Mouse (Mus musculus): ENCODE data around the gene Bbs9. TPM values are rescaled to one million over a fixed set of nuclear protein-coding genes. Genes with fewer than 3 reads are reported as not detected.

The Bbs9 gene
- polyA plus RNA-seq, 1 experiment = not detected

DNA sequence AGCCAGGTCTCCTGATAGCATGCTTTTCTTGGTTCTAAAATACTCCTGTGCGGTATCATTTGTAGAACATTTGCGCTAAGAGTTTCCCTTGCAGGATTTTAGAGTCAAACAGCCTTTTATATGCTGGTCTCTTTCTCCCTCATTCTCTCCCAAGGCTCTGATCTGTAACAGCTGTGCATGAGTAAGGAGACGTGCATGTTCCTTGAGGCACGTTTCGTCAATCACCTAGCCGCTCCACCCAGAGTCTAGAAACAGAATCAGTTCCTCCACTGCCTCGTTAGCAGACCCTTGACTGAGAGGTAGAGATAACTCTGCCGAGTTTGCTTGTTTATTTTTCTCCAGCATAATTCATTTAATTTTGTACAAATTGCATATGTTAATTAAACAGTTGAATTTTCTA is 259.4 kb downstream of the Bbs9 start:
- TF ChIP-seq TAL1 (IDR thresholded peaks at IDR 0.05; ENCODE audit: low read length) (no peak), GATA1 (IDR thresholded peaks at IDR 0.05; ENCODE audit: low read length) (no peak)
- H3K27me3 ChIP-seq (ENCODE audit: control insufficient read depth) = no peaks in the 10 kb centered on the region
- no peaks in the 10 kb centered on the region for H3K4me1 ChIP-seq (ENCODE audit: control insufficient read depth)
- no peak overlapping the region for H3K4me3 ChIP-seq (replicated peaks)
- no peaks in the 10 kb centered on the region for H3K36me3 ChIP-seq (ENCODE audit: control insufficient read depth)
- no peaks in the 10 kb centered on the region for H3K9me3 ChIP-seq (ENCODE audit: control insufficient read depth, low read length)

DNA sequence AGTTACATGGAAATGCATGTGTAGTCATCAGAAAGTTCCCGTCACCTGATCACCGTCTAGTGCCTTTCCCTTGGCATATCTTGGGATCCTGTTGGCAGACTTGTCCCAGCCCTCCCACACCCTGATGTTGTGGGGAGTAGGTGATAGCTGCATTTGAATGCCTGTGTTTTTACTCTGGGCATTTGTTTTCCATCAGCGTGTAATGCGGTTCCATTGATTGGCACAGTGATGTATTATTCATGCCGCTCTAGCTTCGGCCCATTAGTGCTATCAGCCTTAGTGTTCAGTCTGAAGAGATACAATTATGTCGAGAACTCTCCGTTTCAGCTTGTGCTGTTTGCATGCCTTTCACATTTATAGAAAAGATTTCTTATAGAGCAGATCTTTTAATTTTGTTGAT is 259.9 kb downstream of the Bbs9 start:
- no peaks in the 10 kb centered on the region for H3K9me3 ChIP-seq (ENCODE audit: control insufficient read depth, low read length)

DNA sequence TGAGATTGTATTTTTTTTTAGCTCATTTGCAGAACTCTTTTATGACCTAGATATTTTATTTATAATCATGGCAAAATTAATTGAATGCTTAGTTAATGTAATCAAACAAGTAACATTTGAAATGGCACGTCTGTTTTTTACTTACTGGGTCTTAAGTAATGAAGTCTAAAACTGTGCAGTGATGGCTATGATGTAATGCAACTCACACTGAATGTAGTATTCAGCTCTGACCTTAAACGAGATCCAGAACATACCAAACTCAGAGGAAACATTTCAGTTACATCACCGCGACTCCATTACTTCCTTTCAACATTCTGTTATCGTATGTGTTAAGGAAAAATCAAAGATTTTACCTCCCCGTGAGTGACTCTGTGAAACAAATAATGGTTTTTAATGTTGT is 262.4 kb downstream of the Bbs9 start:
- H3K36me3 ChIP-seq (ENCODE audit: control insufficient read depth) = no peaks in the 10 kb centered on the region
- TF ChIP-seq TAL1 (IDR thresholded peaks at IDR 0.05; ENCODE audit: low read length) (no peak), GATA1 (IDR thresholded peaks at IDR 0.05; ENCODE audit: low read length) (no peak)
- H3K27me3 ChIP-seq (ENCODE audit: control insufficient read depth) = no peaks in the 10 kb centered on the region
- H3K4me3 ChIP-seq (replicated peaks) = no peak overlapping the region
- no peaks in the 10 kb centered on the region for H3K4me1 ChIP-seq (ENCODE audit: control insufficient read depth)
- H3K9me3 ChIP-seq (ENCODE audit: control insufficient read depth, low read length) = no peaks in the 10 kb centered on the region

More for the DNA sequence above, 259.9 kb downstream of the Bbs9 start:
- TF ChIP-seq TAL1 (IDR thresholded peaks at IDR 0.05; ENCODE audit: low read length) (no peak), GATA1 (IDR thresholded peaks at IDR 0.05; ENCODE audit: low read length) (no peak)
- H3K27me3 ChIP-seq (ENCODE audit: control insufficient read depth) = no peaks in the 10 kb centered on the region
- no peaks in the 10 kb centered on the region for H3K36me3 ChIP-seq (ENCODE audit: control insufficient read depth)
- H3K4me3 ChIP-seq (replicated peaks) = no peak overlapping the region
- H3K4me1 ChIP-seq (ENCODE audit: control insufficient read depth) = no peaks in the 10 kb centered on the region

DNA sequence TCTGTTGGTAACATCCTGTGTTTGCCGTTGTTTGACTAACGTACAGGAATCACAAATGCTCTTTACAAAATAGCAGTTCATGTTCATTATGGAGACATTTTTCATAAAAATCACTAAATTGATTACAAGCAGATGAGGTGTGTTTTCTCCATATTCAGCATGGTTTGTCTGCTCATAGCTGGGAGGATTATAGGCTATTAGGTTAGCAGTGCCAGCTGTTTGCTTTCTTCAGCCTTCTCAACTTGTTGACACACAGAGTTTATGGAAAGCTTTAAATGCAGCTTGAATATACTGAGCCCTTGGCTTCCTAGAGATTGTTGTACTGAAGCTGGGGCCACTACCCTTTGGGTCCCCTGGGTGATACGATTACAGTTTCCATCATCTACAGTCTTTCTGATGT is 263.3 kb downstream of the Bbs9 start:
- TF ChIP-seq TAL1 (IDR thresholded peaks at IDR 0.05; ENCODE audit: low read length) = no peak
- Histone ChIP-seq H3K27me3 (ENCODE audit: control insufficient read depth) (no peaks in the 10 kb centered on the region), H3K4me1 (ENCODE audit: control insufficient read depth) (no peaks in the 10 kb centered on the region), H3K9me3 (ENCODE audit: control insufficient read depth, low read length) (no peaks in the 10 kb centered on the region), H3K36me3 (ENCODE audit: control insufficient read depth) (no peaks in the 10 kb centered on the region), H3K4me3 (replicated peaks) (no peak overlapping the region)

DNA sequence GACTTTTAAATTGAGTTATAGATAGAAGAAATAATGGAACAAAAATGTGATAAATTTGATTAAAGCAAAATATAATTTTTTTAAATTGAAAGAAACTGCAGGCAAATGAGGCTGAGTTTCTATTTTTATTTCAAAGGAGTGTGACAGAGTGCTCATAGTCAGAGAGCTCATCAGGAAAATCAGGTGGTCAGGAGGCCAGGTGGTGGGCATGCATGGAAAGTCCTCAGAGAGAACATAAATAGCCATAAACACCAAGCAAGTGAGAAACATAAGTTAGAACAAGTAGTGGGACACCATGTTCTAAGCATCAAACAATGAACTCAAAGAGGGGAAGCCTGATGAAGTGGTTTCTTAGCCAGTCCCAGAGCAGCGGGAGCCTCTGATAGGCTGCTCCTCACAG is 266.5 kb downstream of the Bbs9 start:
- H3K27me3 ChIP-seq (ENCODE audit: control insufficient read depth) = no peaks in the 10 kb centered on the region
- no peaks in the 10 kb centered on the region for H3K4me1 ChIP-seq (ENCODE audit: control insufficient read depth)
- no peak overlapping the region for H3K4me3 ChIP-seq (replicated peaks)
- no peak for TF ChIP-seq TAL1 (IDR thresholded peaks at IDR 0.05; ENCODE audit: low read length)
- no peak for TF ChIP-seq GATA1 (IDR thresholded peaks at IDR 0.05; ENCODE audit: low read length)
- no peaks in the 10 kb centered on the region for H3K9me3 ChIP-seq (ENCODE audit: control insufficient read depth, low read length)
- no peaks in the 10 kb centered on the region for H3K36me3 ChIP-seq (ENCODE audit: control insufficient read depth)

DNA sequence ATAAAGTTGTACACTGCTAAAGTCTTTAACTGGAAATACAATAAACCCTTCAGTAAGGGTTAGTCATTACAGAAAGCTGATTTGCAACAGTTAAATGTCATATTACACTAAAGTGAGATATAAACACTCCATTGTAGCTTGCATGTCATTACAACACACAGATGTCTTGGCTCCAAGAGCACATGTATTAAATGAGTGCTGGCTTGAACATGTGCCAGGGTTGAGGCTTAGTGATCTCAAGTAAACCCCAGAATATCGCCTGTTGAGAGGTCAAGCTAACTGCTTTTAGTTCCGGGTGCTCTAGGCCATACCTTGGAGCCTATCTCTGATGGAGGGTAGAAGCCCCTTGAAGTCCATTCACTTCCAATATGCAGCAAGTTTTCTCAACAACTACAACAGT is 273.1 kb downstream of the Bbs9 start:
- Histone ChIP-seq H3K4me3 (replicated peaks) (no peak overlapping the region), H3K4me1 (ENCODE audit: control insufficient read depth) (no peaks in the 10 kb centered on the region), H3K27me3 (ENCODE audit: control insufficient read depth) (no peaks in the 10 kb centered on the region), H3K9me3 (ENCODE audit: control insufficient read depth, low read length) (no peaks in the 10 kb centered on the region), H3K36me3 (ENCODE audit: control insufficient read depth) (no peaks in the 10 kb centered on the region)
- no peak for TF ChIP-seq TAL1 (IDR thresholded peaks at IDR 0.05; ENCODE audit: low read length)
- no peak for TF ChIP-seq GATA1 (IDR thresholded peaks at IDR 0.05; ENCODE audit: low read length)

DNA sequence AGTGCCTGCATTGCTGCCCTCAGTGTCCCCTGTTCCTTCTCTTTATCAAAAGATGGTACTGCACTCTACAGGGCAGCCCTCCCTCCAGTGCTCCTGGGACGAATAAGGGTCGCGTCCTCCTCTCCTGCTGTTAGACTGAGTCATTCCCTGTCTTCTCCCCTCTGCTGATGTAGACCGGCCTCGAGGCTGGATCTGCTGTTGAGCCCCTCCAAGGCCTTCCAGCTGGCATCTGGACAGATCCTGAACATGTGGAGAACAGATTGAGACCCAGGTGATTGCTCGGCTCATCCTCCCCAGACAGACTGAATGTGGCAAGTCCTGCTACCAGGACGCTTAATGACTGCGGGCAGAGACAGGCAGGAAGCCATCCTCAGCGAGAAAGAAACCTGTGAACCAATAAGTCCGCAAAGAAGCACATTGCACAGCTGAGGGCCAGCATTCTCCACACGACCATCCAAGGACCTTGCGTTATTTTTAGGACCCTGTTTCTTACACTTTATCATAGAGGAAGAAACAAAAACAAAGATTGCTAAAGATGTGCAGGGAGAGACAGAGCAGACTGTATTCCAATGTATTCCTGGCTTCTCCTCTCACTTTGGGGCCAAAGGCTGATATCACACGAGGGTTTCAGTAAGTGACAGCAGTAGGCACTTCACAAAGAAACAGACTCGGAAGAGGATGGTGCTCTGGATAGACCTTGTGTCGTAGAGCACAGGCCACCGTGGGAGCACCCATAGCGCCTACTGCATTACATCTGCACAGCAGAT is 275.4 kb downstream of the Bbs9 start:
- no peaks in the 10 kb centered on the region for H3K9me3 ChIP-seq (ENCODE audit: control insufficient read depth, low read length)
- no peaks in the 10 kb centered on the region for H3K36me3 ChIP-seq (ENCODE audit: control insufficient read depth)
- H3K4me3 ChIP-seq (replicated peaks) = no peak overlapping the region
- H3K27me3 ChIP-seq (ENCODE audit: control insufficient read depth) = no peaks in the 10 kb centered on the region
- H3K4me1 ChIP-seq (ENCODE audit: control insufficient read depth) = no peaks in the 10 kb centered on the region
- TF ChIP-seq TAL1 (IDR thresholded peaks at IDR 0.05; ENCODE audit: low read length) (no peak), GATA1 (IDR thresholded peaks at IDR 0.05; ENCODE audit: low read length) (no peak)

DNA sequence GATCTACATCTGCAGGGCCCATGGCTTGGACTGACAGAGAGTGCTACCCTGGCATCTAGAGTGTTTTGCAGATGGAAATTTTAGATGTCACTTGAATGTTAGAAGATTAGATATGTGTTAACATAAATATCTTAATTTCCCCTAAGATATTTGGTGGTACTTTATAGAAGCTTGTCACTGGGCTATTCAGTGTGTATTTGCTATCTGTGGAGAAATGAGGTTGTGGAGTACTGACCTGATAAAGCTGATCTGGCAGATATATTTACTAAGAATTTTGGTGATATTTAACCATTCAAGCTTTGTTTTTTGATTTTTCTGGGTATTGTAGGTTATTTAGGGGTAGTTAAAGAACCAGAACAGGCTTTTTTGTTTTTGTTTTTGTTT is 276.0 kb downstream of the Bbs9 start:
- TF ChIP-seq GATA1 (IDR thresholded peaks at IDR 0.05; ENCODE audit: low read length) = no peak
- TF ChIP-seq TAL1 (IDR thresholded peaks at IDR 0.05; ENCODE audit: low read length) = no peak
- H3K9me3 ChIP-seq (ENCODE audit: control insufficient read depth, low read length) = no peaks in the 10 kb centered on the region
- no peaks in the 10 kb centered on the region for H3K36me3 ChIP-seq (ENCODE audit: control insufficient read depth)
- no peaks in the 10 kb centered on the region for H3K27me3 ChIP-seq (ENCODE audit: control insufficient read depth)
- H3K4me1 ChIP-seq (ENCODE audit: control insufficient read depth) = no peaks in the 10 kb centered on the region
- H3K4me3 ChIP-seq (replicated peaks) = no peak overlapping the region

DNA sequence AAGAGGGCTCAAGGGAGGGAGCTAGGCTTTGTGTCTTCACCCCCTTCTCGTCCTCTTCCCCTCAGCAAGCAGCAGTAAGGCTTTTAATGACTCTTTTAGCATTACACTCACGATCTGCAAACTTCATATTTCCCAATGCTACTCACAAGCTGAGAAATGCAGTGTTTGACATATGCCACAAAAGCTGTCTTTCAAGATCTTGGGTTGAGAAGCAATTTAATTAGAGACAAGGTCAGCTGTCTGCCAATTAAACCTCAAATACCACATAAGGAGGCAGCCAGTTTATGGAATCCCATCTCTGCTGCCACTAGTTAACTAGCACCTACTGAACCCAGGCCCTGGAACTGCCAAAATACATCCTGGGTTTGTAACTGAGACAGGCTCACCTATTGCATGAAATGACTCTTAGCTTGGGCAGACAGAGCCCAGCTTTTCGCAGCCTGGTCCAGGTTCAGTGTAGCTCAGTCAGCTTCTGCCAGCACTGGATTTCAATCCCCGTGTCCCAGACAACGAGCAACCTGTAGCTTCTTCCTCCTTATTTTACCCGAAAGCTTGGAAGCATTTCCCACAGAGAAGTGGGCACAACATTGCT is 278.7 kb downstream of the Bbs9 start:
- Histone ChIP-seq H3K4me3 (replicated peaks) (no peak overlapping the region), H3K36me3 (ENCODE audit: control insufficient read depth) (no peaks in the 10 kb centered on the region), H3K9me3 (ENCODE audit: control insufficient read depth, low read length) (no peaks in the 10 kb centered on the region), H3K27me3 (ENCODE audit: control insufficient read depth) (no peaks in the 10 kb centered on the region), H3K4me1 (ENCODE audit: control insufficient read depth) (no peaks in the 10 kb centered on the region)
- TF ChIP-seq TAL1 (IDR thresholded peaks at IDR 0.05; ENCODE audit: low read length) = no peak
- no peak for TF ChIP-seq GATA1 (IDR thresholded peaks at IDR 0.05; ENCODE audit: low read length)

All from erythroblast, embryonic 14.5 days (primary cell).